Mouse (Mus musculus) lung, embryonic 15.5 days (tissue): ENCODE measurements around the gene Ust. TPM values are rescaled to one million over a fixed set of nuclear protein-coding genes. Genes with fewer than 3 reads are reported as not detected.
A peak's percentile ranks its signal among the peaks of the same experiment; 100 is the strongest.

ENCODE experiments used
- ATAC-seq: fragments of 200-750 bp; cut with Nextera tagmentation; 2 replicates; pipeline ENCODE4 v1.8.0; 2017; ENCODE audit warnings: moderate number of reproducible peaks, borderline replicate concordance; ENCODE audit not compliant: low FRiP score, low TSS enrichment; ENCODE audit errors: extremely low read depth
- H3K27ac ChIP-seq: fragments of 300-500 bp; sonication (generic); 2 replicates; pipeline ENCODE4 v1.5.1; 2015; ENCODE audit warnings: moderate library complexity, mild to moderate bottlenecking, inconsistent platforms
- H3K27me3 ChIP-seq: fragments of 300-500 bp; sonication (generic); 2 replicates; pipeline ENCODE4 v1.6.1; 2015; ENCODE audit warnings: inconsistent platforms
- H3K36me3 ChIP-seq: fragments of 300-500 bp; sonication (generic); 2 replicates; pipeline ENCODE4 v1.6.1; 2015; ENCODE audit warnings: inconsistent platforms
- H3K4me1 ChIP-seq: fragments of 300-500 bp; sonication (generic); 2 replicates; pipeline ENCODE4 v1.6.1; 2015; ENCODE audit warnings: inconsistent platforms
- H3K4me2 ChIP-seq: fragments of 300-500 bp; sonication (generic); 2 replicates; pipeline ENCODE4 v1.6.1; 2015; ENCODE audit warnings: inconsistent platforms, mild to moderate bottlenecking, moderate library complexity
- H3K4me3 ChIP-seq: fragments of 300-500 bp; sonication (generic); 2 replicates; pipeline ENCODE4 v1.5.1; 2015; ENCODE audit warnings: mild to moderate bottlenecking, inconsistent platforms
- H3K9ac ChIP-seq: fragments of 300-500 bp; sonication (generic); 2 replicates; pipeline ENCODE4 v1.6.1; 2015; ENCODE audit warnings: inconsistent platforms
- H3K9me3 ChIP-seq: fragments of 300-500 bp; sonication (generic); 2 replicates; pipeline ENCODE4 v1.6.1; 2016; ENCODE audit warnings: inconsistent platforms
- WGBS: fragments of 180-500 bp; shearing (Covaris S2); methylation state at CpG from one replicate; pipeline ENCODE4 v1.1.7; 2015; 5-methylcytosine and 5-hydroxymethylcytosine counted together
- polyA plus RNA-seq: library from polyadenylated mRNA; unstranded; fragments of >200 nt; fragmentation: Nextera tagmentation; extraction: Ambion mirVana; gene quantifications from 2 replicates; pipeline ENCODE4 v1.2.1, GENCODE M21; 2015

Gene Ust
- polyA plus RNA-seq, 1 experiment from 2014 or later: 6.8 TPM

DNA sequence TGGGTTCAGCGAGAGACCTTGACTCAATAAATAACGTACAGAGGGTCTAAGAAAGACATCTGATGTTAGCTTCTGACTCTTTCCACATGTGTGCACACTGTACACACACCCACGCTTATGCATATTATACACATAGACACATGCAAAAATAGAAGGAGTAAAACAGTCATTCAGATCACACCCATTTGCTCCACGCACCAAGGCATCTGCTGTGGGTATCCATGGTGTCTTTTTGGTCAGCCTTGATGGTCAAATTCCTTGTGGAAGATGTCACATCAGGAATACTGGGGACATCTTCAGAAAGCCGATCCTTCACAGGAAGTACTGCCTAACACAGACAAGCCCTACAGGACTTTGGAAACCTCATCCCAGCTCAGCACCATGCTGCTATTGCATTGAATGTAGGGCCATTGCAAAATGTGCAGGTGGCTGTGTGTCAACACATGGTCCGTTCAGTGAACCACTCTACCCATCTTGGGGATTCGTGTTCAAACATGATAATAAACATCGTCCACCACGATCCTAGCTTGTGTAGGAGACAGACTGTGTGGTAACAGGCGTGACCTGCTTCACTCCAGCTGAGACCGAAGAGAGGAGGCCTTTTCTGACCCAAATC, 305.9 kb downstream of the Ust start:
- Histone ChIP-seq H3K36me3 (no peaks in the 10 kb centered on the region), H3K27me3 (no peaks in the 10 kb centered on the region), H3K4me1 (peaks cover 30% of the 10 kb centered on the region), H3K4me3 (no peak overlapping the region), H3K9ac (no peak overlapping the region), H3K9me3 (no peaks in the 10 kb centered on the region), H3K27ac (peak overlapping the region; percentile 57), H3K4me2 (0 out of 2 replicates have a peak overlapping the region, but pooled peaks have one; percentile 28)
- peak; percentile 49 for ATAC-seq
- 43% methylated on average over 11 of the region's 11 CpGs for WGBS

- Histone ChIP-seq H3K9ac (no peak overlapping the region), H3K9me3 (no peaks in the 10 kb centered on the region), H3K27ac (no peak overlapping the region), H3K36me3 (no peaks in the 10 kb centered on the region), H3K4me2 (no peak overlapping the region), H3K27me3 (no peaks in the 10 kb centered on the region), H3K4me1 (peaks cover 28% of the 10 kb centered on the region), H3K4me3 (no peak overlapping the region)
- ATAC-seq: no peak
- WGBS: 69% methylated on average over 5 of the region's 5 CpGs
Observed at GRCm38 (mm10) chr10:8211694-8212093, 306.9 kb downstream of the Ust start.

DNA sequence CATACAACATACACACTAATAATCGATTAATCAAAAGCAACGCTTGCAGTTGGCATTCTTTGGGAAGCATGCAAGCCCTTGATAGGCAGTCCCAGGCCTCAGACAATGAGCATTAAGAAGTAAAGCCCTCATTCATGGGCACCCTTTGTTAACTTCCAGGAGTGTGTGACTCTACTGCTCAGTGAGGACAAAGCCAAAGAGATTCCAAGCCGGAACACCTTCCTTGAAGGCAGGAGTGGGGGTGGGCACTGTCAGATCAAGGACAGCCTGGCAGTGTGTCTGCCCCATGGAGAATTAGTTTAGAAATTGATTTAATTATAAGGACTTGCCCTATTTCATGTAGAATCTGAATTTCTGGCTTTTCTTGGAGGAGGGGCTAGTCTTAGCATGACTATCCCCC, 308.3 kb downstream of the Ust start:
- Histone ChIP-seq H3K4me3 (no peak overlapping the region), H3K36me3 (no peaks in the 10 kb centered on the region), H3K27me3 (no peaks in the 10 kb centered on the region), H3K4me2 (no peak overlapping the region), H3K9ac (no peak overlapping the region), H3K27ac (no peak overlapping the region), H3K4me1 (peaks cover 27% of the 10 kb centered on the region), H3K9me3 (no peaks in the 10 kb centered on the region)
- 79% methylated on average over 3 of the region's 3 CpGs for WGBS
- no peak for ATAC-seq

GRCm38 (mm10) chr10:8207358-8207757, 311.3 kb downstream of the Ust start:
- Histone ChIP-seq H3K4me1 (peaks cover 7% of the 10 kb centered on the region; the same call in 1 of the 2 replicates), H3K9ac (no peak overlapping the region), H3K36me3 (no peaks in the 10 kb centered on the region), H3K4me2 (no peak overlapping the region), H3K27me3 (no peaks in the 10 kb centered on the region), H3K9me3 (no peaks in the 10 kb centered on the region), H3K27ac (no peak overlapping the region), H3K4me3 (no peak overlapping the region)
- WGBS: 93% methylated on average over 19 of the region's 19 CpGs
- no peak for ATAC-seq

DNA sequence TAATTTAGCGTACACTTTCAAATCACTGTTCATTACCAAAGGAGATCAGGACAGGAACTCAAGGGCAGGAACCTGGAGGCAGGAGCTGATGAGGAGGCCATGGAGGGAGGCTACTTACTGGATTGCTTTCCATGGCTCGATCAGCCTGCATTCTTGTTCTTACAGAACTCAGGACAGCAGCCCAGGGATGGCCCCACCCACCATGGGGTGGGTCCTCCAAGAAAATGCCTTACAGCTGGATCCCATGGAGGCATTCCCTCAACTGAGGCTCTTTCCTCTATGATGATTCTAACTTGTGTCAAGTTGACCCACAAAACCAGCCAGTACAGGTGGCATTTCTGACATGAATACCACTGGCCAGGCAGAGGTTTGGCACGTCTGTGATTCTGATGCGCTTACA, 314.9 kb downstream of the Ust start:
- ATAC-seq: no peak
- no peak overlapping the region for H3K9ac ChIP-seq
- H3K4me3 ChIP-seq: no peak overlapping the region
- no peaks in the 10 kb centered on the region for H3K36me3 ChIP-seq
- WGBS: 77% methylated on average over 4 of the region's 4 CpGs
- no peaks in the 10 kb centered on the region for H3K27me3 ChIP-seq
- no peak overlapping the region for H3K4me2 ChIP-seq
- H3K9me3 ChIP-seq: no peaks in the 10 kb centered on the region
- H3K4me1 ChIP-seq: no peaks in the 10 kb centered on the region
- H3K27ac ChIP-seq: no peak overlapping the region

DNA sequence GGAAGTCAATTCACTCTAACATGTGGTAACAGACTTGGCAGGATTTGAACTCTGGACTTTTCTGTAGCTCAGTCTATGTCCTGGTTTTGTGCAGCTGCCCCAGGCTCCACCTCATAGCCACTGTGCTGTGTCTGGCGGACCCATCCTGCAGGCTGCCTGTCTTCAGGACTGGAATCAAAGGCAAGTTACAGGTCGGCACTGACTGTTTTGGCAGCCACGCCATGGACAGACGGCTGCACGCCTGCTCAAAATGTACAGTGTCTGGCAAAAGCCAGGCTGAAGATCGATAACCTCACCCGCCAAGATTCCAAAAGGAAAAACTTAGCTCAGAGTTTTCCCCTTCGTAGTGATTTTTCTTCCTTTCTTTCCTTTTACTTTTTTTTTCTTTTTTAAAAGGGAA, 318.8 kb downstream of the Ust start:
- 49% methylated on average over 8 of the region's 8 CpGs for WGBS
- no peaks in the 10 kb centered on the region for H3K4me1 ChIP-seq
- H3K9ac ChIP-seq: no peak overlapping the region
- H3K9me3 ChIP-seq: no peaks in the 10 kb centered on the region
- ATAC-seq: peak; percentile 49; the same call in 1 of the 2 replicates
- no peak overlapping the region for H3K4me3 ChIP-seq
- no peak overlapping the region for H3K27ac ChIP-seq
- H3K27me3 ChIP-seq: no peaks in the 10 kb centered on the region
- no peaks in the 10 kb centered on the region for H3K36me3 ChIP-seq
- H3K4me2 ChIP-seq: no peak overlapping the region

GRCm38 (mm10) chr10:8199026-8199756, 319.4 kb downstream of the Ust start:
- no peak overlapping the region for H3K9ac ChIP-seq
- no peak for ATAC-seq
- H3K9me3 ChIP-seq: no peaks in the 10 kb centered on the region
- no peak overlapping the region for H3K4me3 ChIP-seq
- H3K4me1 ChIP-seq: no peaks in the 10 kb centered on the region
- no peak overlapping the region for H3K27ac ChIP-seq
- WGBS: 92% methylated on average over 9 of the region's 9 CpGs
- no peak overlapping the region for H3K4me2 ChIP-seq
- H3K27me3 ChIP-seq: no peaks in the 10 kb centered on the region
- H3K36me3 ChIP-seq: no peaks in the 10 kb centered on the region

DNA sequence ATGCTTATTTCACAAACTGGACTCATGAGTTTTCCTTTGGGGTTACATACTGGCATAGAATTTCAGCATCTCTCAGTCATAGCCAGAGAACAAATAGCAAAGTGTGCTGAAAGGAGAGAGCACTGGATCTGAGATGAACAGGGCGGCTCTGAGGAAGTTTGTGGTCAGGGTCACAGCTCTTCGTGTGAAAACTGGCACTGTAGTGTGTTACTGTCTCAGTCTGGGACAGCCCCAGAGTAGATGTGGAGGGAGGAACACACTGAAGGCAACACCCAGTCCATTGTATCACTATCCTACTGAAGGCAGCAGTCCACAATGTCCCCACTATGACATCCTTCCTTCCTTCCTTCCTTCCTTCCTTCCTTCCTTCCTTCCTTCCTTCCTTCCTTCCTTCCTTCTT, 321.0 kb downstream of the Ust start:
- Histone ChIP-seq H3K27me3 (no peaks in the 10 kb centered on the region), H3K4me2 (no peak overlapping the region), H3K27ac (no peak overlapping the region), H3K36me3 (no peaks in the 10 kb centered on the region), H3K9ac (no peak overlapping the region), H3K4me1 (no peaks in the 10 kb centered on the region), H3K4me3 (no peak overlapping the region), H3K9me3 (no peaks in the 10 kb centered on the region)
- no peak for ATAC-seq
- WGBS: 48% methylated on average over 2 of the region's 2 CpGs

GRCm38 (mm10) chr10:8196300-8196699, 322.3 kb downstream of the Ust start:
- H3K36me3 ChIP-seq: no peaks in the 10 kb centered on the region
- 5% methylated on average over 2 of the region's 2 CpGs for WGBS
- no peaks in the 10 kb centered on the region for H3K4me1 ChIP-seq
- no peak overlapping the region for H3K27ac ChIP-seq
- H3K9me3 ChIP-seq: no peaks in the 10 kb centered on the region
- H3K9ac ChIP-seq: no peak overlapping the region
- no peaks in the 10 kb centered on the region for H3K27me3 ChIP-seq
- H3K4me2 ChIP-seq: no peak overlapping the region
- peak; percentile 76; the same call in 1 of the 2 replicates for ATAC-seq
- no peak overlapping the region for H3K4me3 ChIP-seq

DNA sequence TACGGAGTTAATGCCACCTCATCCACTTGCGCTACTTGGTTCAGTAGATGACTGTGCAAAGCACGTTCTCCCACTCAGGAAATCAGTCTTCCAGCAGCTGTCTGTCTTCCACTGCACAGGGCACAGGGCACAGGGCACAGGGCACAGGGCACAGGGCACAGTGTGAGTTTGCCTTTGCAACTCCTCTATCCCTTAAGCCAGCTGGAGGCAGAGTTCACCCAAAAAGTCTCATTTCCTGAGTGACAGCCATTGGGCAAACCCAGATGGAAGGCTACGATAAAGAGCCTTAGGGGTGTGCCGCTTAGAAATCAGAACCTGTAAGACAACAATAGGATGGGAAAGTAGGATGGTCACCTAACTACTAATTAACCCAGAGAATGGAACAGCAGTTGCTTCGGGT, 322.9 kb downstream of the Ust start:
- no peaks in the 10 kb centered on the region for H3K36me3 ChIP-seq
- no peak overlapping the region for H3K4me3 ChIP-seq
- no peaks in the 10 kb centered on the region for H3K27me3 ChIP-seq
- no peak overlapping the region for H3K27ac ChIP-seq
- whole genome bisulfite sequencing: 55% methylated on average over 6 of the region's 6 CpGs
- H3K9me3 ChIP-seq: no peaks in the 10 kb centered on the region
- H3K4me2 ChIP-seq: no peak overlapping the region
- no peaks in the 10 kb centered on the region for H3K4me1 ChIP-seq
- no peak overlapping the region for H3K9ac ChIP-seq
- no peak for ATAC-seq

GRCm38 (mm10) chr10:8189331-8189981, 329.2 kb downstream of the Ust start:
- no peaks in the 10 kb centered on the region for H3K36me3 ChIP-seq
- no peak for ATAC-seq

GRCm38 (mm10) chr10:8185586-8185985, 333.0 kb downstream of the Ust start:
- no peak overlapping the region for H3K27ac ChIP-seq
- H3K4me1 ChIP-seq: 0 out of 2 replicates have a peak, but pooled peaks cover 7% of the 10 kb centered on the region
- H3K9ac ChIP-seq: no peak overlapping the region
- no peak overlapping the region for H3K4me2 ChIP-seq
- ATAC-seq: no peak
- H3K9me3 ChIP-seq: no peaks in the 10 kb centered on the region
- 68% methylated on average over 4 of the region's 4 CpGs for WGBS
- no peak overlapping the region for H3K4me3 ChIP-seq
- H3K27me3 ChIP-seq: no peaks in the 10 kb centered on the region
- H3K36me3 ChIP-seq: no peaks in the 10 kb centered on the region

More at GRCm38 (mm10) chr10:8189331-8189981, 329.2 kb downstream of the Ust start:
- Histone ChIP-seq H3K9ac (no peak overlapping the region), H3K27me3 (no peaks in the 10 kb centered on the region), H3K4me2 (no peak overlapping the region), H3K4me3 (no peak overlapping the region), H3K9me3 (no peaks in the 10 kb centered on the region), H3K27ac (no peak overlapping the region), H3K4me1 (0 out of 2 replicates have a peak, but pooled peaks cover 7% of the 10 kb centered on the region)
- WGBS: 73% methylated on average over 5 of the region's 5 CpGs
